Mouse (Mus musculus) MEL (cell line): ENCODE results near the gene Lrrc34. TPM values are rescaled to one million over a fixed set of nuclear protein-coding genes. Genes with fewer than 3 reads are reported as not detected.

Experiments used
- DNase-seq: peaks from one replicate; pipeline ENCODE4 v3.0.0; 2011; ENCODE audit warnings: low read depth, low spot score
- H3K27ac ChIP-seq: 2 replicates; pipeline ENCODE4 v1.5.1; 2012; ENCODE audit warnings: low read depth, mild to moderate bottlenecking, control low read depth, low read length, moderate library complexity; ENCODE audit not compliant: control insufficient read depth
- H3K27me3 ChIP-seq, 2 experiments: fragments of 150-350 bp in 1 of 2; sonication (generic) in 1 of 2; 2 replicates each; pipeline ENCODE4 v1.6.1; 2012; ENCODE audit warnings: low read length in 2 of 2, mild to moderate bottlenecking in 2 of 2, improper control_type of control experiment in 1 of 2, moderate library complexity in 1 of 2; ENCODE audit not compliant: insufficient read depth in 2 of 2, control insufficient read depth in 1 of 2
- H3K36me3 ChIP-seq, 2 experiments: 2 replicates each; pipeline ENCODE4 v1.6.1; 2012 to 2014; ENCODE audit warnings: low read length in 2 of 2, improper control_type of control experiment in 1 of 2, inconsistent platforms in 1 of 2, mild to moderate bottlenecking in 1 of 2; ENCODE audit not compliant: insufficient read depth in 2 of 2, control insufficient read depth in 1 of 2
- H3K4me1 ChIP-seq, 2 experiments: fragments of 150-350 bp in 1 of 2; sonication (generic) in 1 of 2; 2 replicates each; pipeline ENCODE4 v1.6.1; 2012; ENCODE audit warnings: low read length in 2 of 2, improper control_type of control experiment in 1 of 2, mild to moderate bottlenecking in 1 of 2; ENCODE audit not compliant: insufficient read depth in 2 of 2, control insufficient read depth in 1 of 2
- H3K4me3 ChIP-seq, 2 experiments: fragments of 150-350 bp in 1 of 2; sonication (generic) in 1 of 2; 2 replicates each; pipeline ENCODE4 v1.5.1; 2012; ENCODE audit warnings: low read depth in 2 of 2, low read length in 2 of 2, mild to moderate bottlenecking in 2 of 2, moderate library complexity in 2 of 2, control low read depth in 1 of 2, improper control_type of control experiment in 1 of 2; ENCODE audit not compliant: control insufficient read depth in 1 of 2, insufficient read depth in 1 of 2
- H3K79me2 ChIP-seq: 2 replicates; pipeline ENCODE4 v1.6.1; 2012; ENCODE audit warnings: mild to moderate bottlenecking, low read length, moderate library complexity; ENCODE audit not compliant: control insufficient read depth, poor library complexity, insufficient read depth
- H3K9ac ChIP-seq: 2 replicates; pipeline ENCODE4 v1.6.1; 2012; ENCODE audit warnings: low read depth, mild to moderate bottlenecking, control low read depth, low read length, moderate library complexity; ENCODE audit not compliant: control insufficient read depth, poor library complexity, severe bottlenecking
- H3K9me3 ChIP-seq: fragments of 150-350 bp; sonication (generic); replicated peaks from 2 replicates; pipeline ENCODE4 v1.6.1; 2012; ENCODE audit warnings: mild to moderate bottlenecking, low read length, improper control_type of control experiment, moderate library complexity; ENCODE audit not compliant: insufficient read depth
- BHLHE40 ChIP-seq: IDR thresholded peaks from 2 replicates; pipeline ENCODE4 v1.6.1; 2012; ENCODE audit warnings: low read depth, mild to moderate bottlenecking, inconsistent platforms, low read length, improper control_type of control experiment, borderline replicate concordance
- CHD1 ChIP-seq: IDR thresholded peaks from 2 replicates; pipeline ENCODE4 v1.6.1; 2012; ENCODE audit warnings: low read depth, mild to moderate bottlenecking, inconsistent platforms, low read length, improper control_type of control experiment
- CHD2 ChIP-seq: IDR thresholded peaks from 2 replicates; pipeline ENCODE4 v1.6.1; 2011; ENCODE audit warnings: low read length, improper control_type of control experiment
- CTCF ChIP-seq, 3 experiments: IDR thresholded peaks in 2 of 3; conservative IDR thresholded peaks in 1 of 3; 2 replicates each; pipeline ENCODE4 v1.5.1; 2011 to 2012; ENCODE audit warnings: low read length in 3 of 3, low read depth in 2 of 3, mild to moderate bottlenecking in 2 of 3, improper control_type of control experiment in 1 of 3, inconsistent platforms in 1 of 3, mixed read lengths in 1 of 3, moderate library complexity in 1 of 3; ENCODE audit not compliant: control insufficient read depth in 1 of 3, insufficient read depth in 1 of 3, poor library complexity in 1 of 3, severe bottlenecking in 1 of 3
- E2F4 ChIP-seq: IDR thresholded peaks from 2 replicates; pipeline ENCODE4 v1.6.1; 2011; ENCODE audit warnings: low read depth, low read length, improper control_type of control experiment, borderline replicate concordance
- EP300 ChIP-seq, 2 experiments: IDR thresholded peaks; 2 replicates each; pipeline ENCODE4 v1.6.1; 2011; ENCODE audit warnings: improper control_type of control experiment in 2 of 2, low read length in 2 of 2, low read depth in 1 of 2, mild to moderate bottlenecking in 1 of 2
- GABPA ChIP-seq: IDR thresholded peaks from 2 replicates; pipeline ENCODE4 v1.6.1; 2012; ENCODE audit warnings: low read depth, mild to moderate bottlenecking, inconsistent platforms, low read length, improper control_type of control experiment, moderate library complexity
- HCFC1 ChIP-seq: IDR thresholded peaks from 2 replicates; pipeline ENCODE4 v1.6.1; 2012; ENCODE audit warnings: low read depth, mild to moderate bottlenecking, inconsistent platforms, low read length, improper control_type of control experiment, moderate library complexity
- KAT2A ChIP-seq: conservative IDR thresholded peaks from 2 replicates; pipeline ENCODE4 v1.6.1; 2012; ENCODE audit warnings: low read depth, low read length, improper control_type of control experiment, inconsistent platforms
- MAFK ChIP-seq: IDR thresholded peaks from 2 replicates; pipeline ENCODE4 v1.6.1; 2011; ENCODE audit warnings: low read depth, mild to moderate bottlenecking, low read length, improper control_type of control experiment, borderline replicate concordance
- MAX ChIP-seq: IDR thresholded peaks from 2 replicates; pipeline ENCODE4 v1.6.1; 2011; ENCODE audit warnings: low read length, improper control_type of control experiment
- MAZ ChIP-seq: IDR thresholded peaks from 2 replicates; pipeline ENCODE4 v1.6.1; 2012; ENCODE audit warnings: low read depth, mild to moderate bottlenecking, inconsistent platforms, low read length, improper control_type of control experiment
- MEF2A ChIP-seq: IDR thresholded peaks from 2 replicates; pipeline ENCODE4 v1.6.1; 2014; ENCODE audit warnings: low read depth, mild to moderate bottlenecking, inconsistent platforms, low read length, improper control_type of control experiment; ENCODE audit not compliant: poor library complexity, insufficient replicate concordance, severe bottlenecking; ENCODE audit errors: extremely low read depth
- MXI1 ChIP-seq: IDR thresholded peaks from 2 replicates; pipeline ENCODE4 v1.6.1; 2011; ENCODE audit warnings: mild to moderate bottlenecking, low read depth, low read length, improper control_type of control experiment
- MYB ChIP-seq: IDR thresholded peaks from 2 replicates; pipeline ENCODE4 v1.6.1; 2011; ENCODE audit warnings: mild to moderate bottlenecking, low read depth, low read length, improper control_type of control experiment
- MYC ChIP-seq: IDR thresholded peaks from 2 replicates; pipeline ENCODE4 v1.6.1; 2011; ENCODE audit warnings: low read depth, mild to moderate bottlenecking, low read length, improper control_type of control experiment, moderate library complexity
- NELFE ChIP-seq: IDR thresholded peaks from 2 replicates; pipeline ENCODE4 v1.6.1; 2011; ENCODE audit warnings: low read depth, low read length, improper control_type of control experiment
- NRF1 ChIP-seq: IDR thresholded peaks from 2 replicates; pipeline ENCODE4 v1.6.1; 2014; ENCODE audit warnings: low read depth, mild to moderate bottlenecking, inconsistent platforms, low read length, improper control_type of control experiment, moderate library complexity; ENCODE audit not compliant: poor library complexity, insufficient read depth, severe bottlenecking
- POLR2A ChIP-seq, 2 experiments: IDR thresholded peaks; 2 replicates each; pipeline ENCODE4 v1.6.1; 2011 to 2012; ENCODE audit warnings: low read length in 2 of 2, mild to moderate bottlenecking in 2 of 2, control low read depth in 1 of 2, improper control_type of control experiment in 1 of 2, low read depth in 1 of 2, moderate library complexity in 1 of 2; ENCODE audit not compliant: control insufficient read depth in 1 of 2, insufficient read depth in 1 of 2, poor library complexity in 1 of 2
- POLR2AphosphoS2 ChIP-seq: IDR thresholded peaks from 2 replicates; pipeline ENCODE4 v1.6.1; 2011; ENCODE audit warnings: low read length, improper control_type of control experiment
- RAD21 ChIP-seq: IDR thresholded peaks from 2 replicates; pipeline ENCODE4 v1.6.1; 2011; ENCODE audit warnings: mild to moderate bottlenecking, low read depth, low read length, improper control_type of control experiment
- SIN3A ChIP-seq: IDR thresholded peaks from 2 replicates; pipeline ENCODE4 v1.6.1; 2012; ENCODE audit warnings: low read length, improper control_type of control experiment, inconsistent platforms
- TCF12 ChIP-seq: IDR thresholded peaks from 2 replicates; pipeline ENCODE4 v1.6.1; 2014; ENCODE audit warnings: low read depth, mild to moderate bottlenecking, inconsistent platforms, low read length, improper control_type of control experiment, moderate library complexity
- UBTF ChIP-seq: IDR thresholded peaks from 2 replicates; pipeline ENCODE4 v1.6.1; 2012; ENCODE audit warnings: low read depth, mild to moderate bottlenecking, inconsistent platforms, low read length, improper control_type of control experiment, moderate library complexity, borderline replicate concordance; ENCODE audit not compliant: insufficient read depth
- USF1 ChIP-seq: IDR thresholded peaks from 2 replicates; pipeline ENCODE4 v1.6.1; 2014; ENCODE audit warnings: low read depth, mild to moderate bottlenecking, inconsistent platforms, low read length, improper control_type of control experiment, moderate library complexity
- USF2 ChIP-seq, 2 experiments: IDR thresholded peaks; 2 replicates each; pipeline ENCODE4 v1.6.1; 2011 to 2012; ENCODE audit warnings: improper control_type of control experiment in 2 of 2, low read length in 2 of 2, borderline replicate concordance in 1 of 2, inconsistent platforms in 1 of 2, low read depth in 1 of 2, mild to moderate bottlenecking in 1 of 2; ENCODE audit not compliant: insufficient read depth in 1 of 2
- ZKSCAN1 ChIP-seq: IDR thresholded peaks from 2 replicates; pipeline ENCODE4 v1.6.1; 2012; ENCODE audit warnings: low read depth, mild to moderate bottlenecking, inconsistent platforms, low read length, improper control_type of control experiment, moderate library complexity
- ZMIZ1 ChIP-seq: IDR thresholded peaks from 2 replicates; pipeline ENCODE4 v1.6.1; 2012; ENCODE audit warnings: low read depth, mild to moderate bottlenecking, inconsistent platforms, low read length, improper control_type of control experiment, moderate library complexity
- ZNF384 ChIP-seq: IDR thresholded peaks from 2 replicates; pipeline ENCODE4 v1.6.1; 2012; ENCODE audit warnings: low read depth, mild to moderate bottlenecking, inconsistent platforms, low read length, improper control_type of control experiment
- polyA plus RNA-seq, 2 experiments: library from polyadenylated mRNA; stranded (reverse) in 1 of 2; unstranded in 1 of 2; fragments of >175 nt in 1 of 2; fragments of >200 nt in 1 of 2; gene quantifications; 2 replicates each; pipeline versions ENCODE4 v1.2.1 to v1.2.4; 2012; ENCODE audit warnings: low replicate concordance in 2 of 2, low read depth in 1 of 2; ENCODE audit not compliant: insufficient read length in 2 of 2, insufficient read depth in 1 of 2, missing spikeins in 1 of 2
- total RNA-seq: library from RNA; depleted of rRNA; stranded (reverse); fragments of 300-350 nt; gene quantifications from 2 replicates; pipeline ENCODE4 v1.2.3, GENCODE M21; 2012

Gene Lrrc34
- total and polyA plus RNA-seq, 3 experiments, result not detected

DNA sequence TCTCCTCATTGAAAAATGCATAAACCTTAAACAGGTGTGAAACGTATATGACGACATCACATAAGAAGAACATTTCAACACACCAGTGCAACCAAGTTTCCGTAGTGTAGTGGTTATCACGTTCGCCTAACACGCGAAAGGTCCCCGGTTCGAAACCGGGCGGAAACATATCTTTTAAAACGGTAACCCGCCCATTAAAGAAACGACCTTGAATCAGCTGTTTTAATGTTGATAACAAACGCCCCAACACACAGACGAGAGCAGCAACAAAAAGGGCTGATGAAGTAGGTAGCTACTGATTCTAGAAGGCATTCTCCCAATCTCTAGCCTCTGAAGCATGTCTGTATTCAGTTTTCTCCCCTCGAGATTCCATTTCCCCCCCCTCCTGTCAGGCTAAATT is 46.5 kb downstream of the Lrrc34 start (continued):
- TF ChIP-seq MAZ, result no peak
- peak; percentile 96 for TF ChIP-seq SIN3A
- TF ChIP-seq MAFK, result peak; percentile 99
- TF ChIP-seq MXI1, result peak; percentile 16
- no peak for TF ChIP-seq UBTF
- TF ChIP-seq MEF2A, result no peak
- TF ChIP-seq BHLHE40, result no peak
- TF ChIP-seq E2F4, result peak; percentile 75
- TF ChIP-seq ZNF384, result no peak

DNA sequence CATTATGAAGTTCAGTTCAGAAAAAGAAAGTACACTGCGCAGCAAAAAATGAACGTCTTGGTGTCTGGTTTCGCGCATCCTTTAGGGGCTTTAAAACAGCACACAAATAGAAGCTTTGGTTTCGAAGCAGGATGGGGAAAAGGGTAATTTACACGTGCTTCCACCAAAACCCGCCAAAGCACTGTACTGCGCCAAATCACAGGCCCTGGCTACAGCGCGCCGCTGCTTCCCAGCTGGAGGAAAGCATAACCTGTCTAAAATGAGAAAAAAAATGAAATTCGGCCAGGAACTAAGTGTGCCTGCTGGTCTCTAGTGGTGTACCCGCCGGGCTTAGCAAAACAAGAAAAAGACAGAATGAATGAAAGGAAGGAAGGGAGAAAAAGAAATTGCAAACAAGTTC is 47.0 kb downstream of the Lrrc34 start:
- H3K4me1 ChIP-seq, result peaks cover 2 to 11% of the 10 kb centered on the region in 2 experiments; a peak in 3 of 4 replicates
- H3K4me3 ChIP-seq, result peak overlapping the region; percentile 47 to 95
- no peaks in the 10 kb centered on the region for H3K9me3 ChIP-seq
- DNase-seq, result peak; percentile 76
- H3K9ac ChIP-seq, result peak overlapping the region; percentile 79
- peaks cover 1 to 11% of the 10 kb centered on the region in 2 experiments; a peak in 3 of 4 replicates for H3K36me3 ChIP-seq
- H3K27me3 ChIP-seq, result no peaks in the 10 kb centered on the region
- H3K27ac ChIP-seq, result peak overlapping the region; percentile 85
- peaks cover 13% of the 10 kb centered on the region for H3K79me2 ChIP-seq
- TF ChIP-seq NRF1, result no peak
- TF ChIP-seq KAT2A, result no peak
- TF ChIP-seq HCFC1, result no peak
- no peak for TF ChIP-seq SIN3A
- TF ChIP-seq BHLHE40, result peak; percentile 31; the same call in 1 of the 2 replicates
- TF ChIP-seq TCF12, result no peak
- no peak for TF ChIP-seq POLR2A (IDR thresholded peaks at IDR 0.05; ENCODE audit: control insufficient read depth in 1 of 2, insufficient read depth in 1 of 2, low read depth in 1 of 2, low read length in 2 of 2, poor library complexity in 1 of 2)
- no peak for TF ChIP-seq MEF2A
- 0 out of 2 replicates have a peak, but pooled peaks have one; percentile 2 for TF ChIP-seq UBTF
- TF ChIP-seq MXI1, result peak; percentile 87
- no peak for TF ChIP-seq CTCF (IDR thresholded peaks at IDR 0.05 in 2 of 3, conservative IDR thresholded peaks at IDR 0.05 in 1 of 3; ENCODE audit: control insufficient read depth in 1 of 3, insufficient read depth in 1 of 3, low read depth in 2 of 3, low read length in 3 of 3, poor library complexity in 1 of 3, severe bottlenecking in 1 of 3)
- TF ChIP-seq MYC, result peak; percentile 74; the same call in 1 of the 2 replicates
- TF ChIP-seq POLR2AphosphoS2, result no peak
- TF ChIP-seq MYB, result no peak
- no peak for TF ChIP-seq EP300 (IDR thresholded peaks at IDR 0.05; ENCODE audit: low read depth in 1 of 2, low read length in 2 of 2)
- TF ChIP-seq ZKSCAN1, result no peak
- TF ChIP-seq MAX, result peak; percentile 91
- TF ChIP-seq CHD2, result no peak
- 0 out of 2 replicates have a peak, but pooled peaks have one; percentile 28 for TF ChIP-seq ZNF384
- no peak for TF ChIP-seq GABPA
- no peak for TF ChIP-seq RAD21
- no peak for TF ChIP-seq MAFK
- no peak for TF ChIP-seq NELFE
- TF ChIP-seq E2F4, result peak; percentile 64; the same call in 1 of the 2 replicates
- no peak for TF ChIP-seq CHD1
- no peak for TF ChIP-seq USF2 (IDR thresholded peaks at IDR 0.05; ENCODE audit: borderline replicate concordance in 1 of 2, insufficient read depth in 1 of 2, low read depth in 1 of 2, low read length in 2 of 2)
- TF ChIP-seq USF1, result no peak
- no peak for TF ChIP-seq ZMIZ1
